Mouse (Mus musculus) CH12.LX (cell line): ENCODE measurements around the gene Brd1. TPM values are rescaled to one million over a fixed set of nuclear protein-coding genes. Genes with fewer than 3 reads are reported as not detected.

ENCODE experiments used
- DNase-seq: peaks from one replicate; pipeline ENCODE4 v3.0.0-alpha.2; 2013; ENCODE audit errors: extremely low read depth
- H3K27ac ChIP-seq: 2 replicates; pipeline ENCODE4 v1.5.1; 2012; ENCODE audit warnings: low read depth, mild to moderate bottlenecking, control low read depth, moderate library complexity; ENCODE audit not compliant: insufficient read depth
- H3K27me3 ChIP-seq: replicated peaks from 2 replicates; pipeline ENCODE3; 2012; ENCODE audit warnings: inconsistent platforms
- H3K36me3 ChIP-seq, 2 experiments: replicated peaks in 1 of 2; 2 replicates each; pipeline versions ENCODE3 to v1.6.1; 2012; ENCODE audit warnings: inconsistent platforms in 1 of 2, low read length in 1 of 2, mild to moderate bottlenecking in 1 of 2, mixed read lengths in 1 of 2, moderate library complexity in 1 of 2; ENCODE audit not compliant: control insufficient read depth in 1 of 2, insufficient read depth in 1 of 2
- H3K4me1 ChIP-seq, 2 experiments: 2 replicates each; pipeline ENCODE4 v1.6.1; 2012; ENCODE audit warnings: inconsistent platforms in 1 of 2, moderate library complexity in 1 of 2; ENCODE audit not compliant: insufficient read depth in 2 of 2, control insufficient read depth in 1 of 2
- H3K4me2 ChIP-seq: 2 replicates; pipeline ENCODE4 v1.6.1; 2012; ENCODE audit warnings: low read depth, mild to moderate bottlenecking, control low read depth; ENCODE audit not compliant: poor library complexity, insufficient read depth, severe bottlenecking
- H3K4me3 ChIP-seq, 3 experiments: fragments of 150-350 bp in 1 of 3; sonication (generic) in 1 of 3; replicated peaks in 1 of 3; 2 replicates each; pipeline versions ENCODE3 to v1.5.1; 2011 to 2012; ENCODE audit warnings: low read depth in 2 of 3, low read length in 2 of 3, mild to moderate bottlenecking in 2 of 3, moderate library complexity in 2 of 3, control low read depth in 1 of 3, improper control_type of control experiment in 1 of 3, inconsistent platforms in 1 of 3, mixed read lengths in 1 of 3; ENCODE audit not compliant: poor library complexity in 1 of 3
- H3K79me2 ChIP-seq: replicated peaks from 2 replicates; pipeline ENCODE4 v1.6.1; 2012; ENCODE audit warnings: mild to moderate bottlenecking, moderate library complexity; ENCODE audit not compliant: control insufficient read depth, poor library complexity, insufficient read depth, severe bottlenecking; ENCODE audit errors: extremely low read depth
- H3K9ac ChIP-seq: 2 replicates; pipeline ENCODE4 v1.6.1; 2012; ENCODE audit warnings: low read depth, mild to moderate bottlenecking, control low read depth, moderate library complexity; ENCODE audit not compliant: insufficient read depth
- H3K9me3 ChIP-seq: replicated peaks from 2 replicates; pipeline ENCODE3; 2012; ENCODE audit warnings: low read length, inconsistent platforms, mixed read lengths
- BHLHE40 ChIP-seq: IDR thresholded peaks from 2 replicates; pipeline ENCODE4 v1.6.1; 2011; ENCODE audit warnings: mild to moderate bottlenecking, low read depth, low read length, improper control_type of control experiment
- CHD1 ChIP-seq: IDR thresholded peaks from 2 replicates; pipeline ENCODE4 v1.6.1; 2012; ENCODE audit warnings: low read depth, low read length, improper control_type of control experiment, inconsistent platforms
- E2F4 ChIP-seq: IDR thresholded peaks from 2 replicates; pipeline ENCODE4 v1.6.1; 2011; ENCODE audit warnings: low read depth, low read length, improper control_type of control experiment; ENCODE audit not compliant: insufficient replicate concordance
- ELF1 ChIP-seq: IDR thresholded peaks from 2 replicates; pipeline ENCODE4 v1.6.1; 2014; ENCODE audit warnings: low read depth, mild to moderate bottlenecking, inconsistent platforms, low read length, improper control_type of control experiment
- EP300 ChIP-seq: IDR thresholded peaks from 2 replicates; pipeline ENCODE4 v1.6.1; 2011; ENCODE audit warnings: low read length, improper control_type of control experiment
- ETS1 ChIP-seq: conservative IDR thresholded peaks from 2 replicates; pipeline ENCODE4 v1.6.1; 2012; ENCODE audit warnings: low read depth, mild to moderate bottlenecking, inconsistent platforms, low read length, improper control_type of control experiment, moderate library complexity
- HCFC1 ChIP-seq: IDR thresholded peaks from 2 replicates; pipeline ENCODE4 v1.6.1; 2012; ENCODE audit warnings: low read depth, mild to moderate bottlenecking, inconsistent platforms, low read length, improper control_type of control experiment
- IRF4 ChIP-seq: IDR thresholded peaks from 2 replicates; pipeline ENCODE4 v1.6.1; 2014; ENCODE audit warnings: low read depth, mild to moderate bottlenecking, inconsistent platforms, low read length, improper control_type of control experiment
- JUN ChIP-seq: IDR thresholded peaks from 2 replicates; pipeline ENCODE4 v1.6.1; 2011; ENCODE audit warnings: low read depth, mild to moderate bottlenecking, low read length, improper control_type of control experiment, moderate library complexity; ENCODE audit not compliant: insufficient read depth
- KAT2A ChIP-seq: IDR thresholded peaks from 2 replicates; pipeline ENCODE4 v1.6.1; 2012; ENCODE audit warnings: low read length, improper control_type of control experiment, inconsistent platforms; ENCODE audit not compliant: insufficient replicate concordance
- MAX ChIP-seq: IDR thresholded peaks from 2 replicates; pipeline ENCODE4 v1.6.1; 2011; ENCODE audit warnings: low read length, improper control_type of control experiment
- MAZ ChIP-seq: IDR thresholded peaks from 2 replicates; pipeline ENCODE4 v1.6.1; 2012; ENCODE audit warnings: low read depth, mild to moderate bottlenecking, inconsistent platforms, low read length, improper control_type of control experiment, moderate library complexity
- MEF2A ChIP-seq: IDR thresholded peaks from 2 replicates; pipeline ENCODE4 v1.6.1; 2014; ENCODE audit warnings: low read depth, mild to moderate bottlenecking, inconsistent platforms, low read length, improper control_type of control experiment, borderline replicate concordance
- MXI1 ChIP-seq: IDR thresholded peaks from 2 replicates; pipeline ENCODE4 v1.6.1; 2011; ENCODE audit warnings: mild to moderate bottlenecking, low read depth, low read length, improper control_type of control experiment
- MYC ChIP-seq: IDR thresholded peaks from 2 replicates; pipeline ENCODE4 v1.6.1; 2011; ENCODE audit warnings: low read depth, mild to moderate bottlenecking, improper control_type of control experiment, low read length
- POLR2A ChIP-seq: IDR thresholded peaks from 2 replicates; pipeline ENCODE4 v1.6.1; 2011; ENCODE audit warnings: low read depth, mild to moderate bottlenecking, improper control_type of control experiment, low read length
- POLR2AphosphoS2 ChIP-seq: IDR thresholded peaks from 2 replicates; pipeline ENCODE4 v1.6.1; 2011; ENCODE audit warnings: low read depth, low read length, improper control_type of control experiment
- RAD21 ChIP-seq: IDR thresholded peaks from 2 replicates; pipeline ENCODE4 v1.6.1; 2011; ENCODE audit warnings: low read depth, mild to moderate bottlenecking, low read length, improper control_type of control experiment, moderate library complexity
- SIN3A ChIP-seq: IDR thresholded peaks from 2 replicates; pipeline ENCODE4 v1.6.1; 2012; ENCODE audit warnings: low read length, improper control_type of control experiment, inconsistent platforms
- SMC3 ChIP-seq: IDR thresholded peaks from 2 replicates; pipeline ENCODE4 v1.6.1; 2011; ENCODE audit warnings: low read depth, low read length, improper control_type of control experiment
- UBTF ChIP-seq: IDR thresholded peaks from 2 replicates; pipeline ENCODE4 v1.6.1; 2012; ENCODE audit warnings: low read depth, mild to moderate bottlenecking, inconsistent platforms, low read length, improper control_type of control experiment, moderate library complexity
- USF1 ChIP-seq: IDR thresholded peaks from 2 replicates; pipeline ENCODE4 v1.6.1; 2014; ENCODE audit warnings: low read depth, mild to moderate bottlenecking, inconsistent platforms, low read length, improper control_type of control experiment
- USF2 ChIP-seq: conservative IDR thresholded peaks from 2 replicates; pipeline ENCODE4 v1.6.1; 2011; ENCODE audit warnings: low read depth, low read length, improper control_type of control experiment
- ZC3H11A ChIP-seq: IDR thresholded peaks from 2 replicates; pipeline ENCODE4 v1.6.1; 2012; ENCODE audit warnings: low read depth, mild to moderate bottlenecking, inconsistent platforms, low read length, improper control_type of control experiment
- ZNF384 ChIP-seq: IDR thresholded peaks from 2 replicates; pipeline ENCODE4 v1.6.1; 2012; ENCODE audit warnings: low read depth, low read length, improper control_type of control experiment, inconsistent platforms
- dilution Hi-C: fragments of 300-500 bp; cut with MboI; formaldehyde crosslinking; loops from 2 replicates; pipeline ENCODE4 v1.14.3; 2020; ENCODE audit warnings: low sequenced_read_pairs; ENCODE audit not compliant: extremely low pct_unique_long_range_greater_than_20kb, extremely low pct_ligation_motif_present
- in situ Hi-C: fragments of 300-500 bp; cut with MboI; formaldehyde crosslinking; loops from 3 replicates; pipeline ENCODE4 v1.14.3; 2019; ENCODE audit warnings: low sequenced_read_pairs, low pct_ligation_motif_present, low pct_unique_long_range_greater_than_20kb, mixed read lengths
- polyA plus RNA-seq: library from polyadenylated mRNA; unstranded; fragments of >175 nt; gene quantifications from 2 replicates; pipeline ENCODE4 v1.2.1, GENCODE M21; 2012; ENCODE audit warnings: low read depth; ENCODE audit not compliant: insufficient read length
- total RNA-seq, 2 experiments: library from RNA; depleted of rRNA; stranded (reverse); fragments of 300-350 nt in 1 of 2; fragments of >200 nt in 1 of 2; gene quantifications; 2 replicates each; pipeline ENCODE4 v1.2.3; 2012 to 2014

The Brd1 gene
- total and polyA plus RNA-seq, 3 experiments = 13.6 to 19.1 (median 16.2) TPM

GRCm38 (mm10) chr15:88700759-88701158 lies 33.3 kb downstream of the Brd1 start:
- no peak for DNase-seq
- no peak overlapping the region for H3K9ac ChIP-seq
- TF ChIP-seq MXI1 (no peak), POLR2AphosphoS2 (no peak)
- no peaks in the 10 kb centered on the region; the same call in 1 of the 2 replicates for H3K79me2 ChIP-seq
- H3K4me3 ChIP-seq = no peak overlapping the region
- dilution Hi-C loops = no loop called here
- in situ Hi-C loops = no loop called here
- H3K36me3 ChIP-seq = peaks cover 77 to 97% of the 10 kb centered on the region in 2 experiments
- no peaks in the 10 kb centered on the region for H3K9me3 ChIP-seq
- H3K27me3 ChIP-seq = no peaks in the 10 kb centered on the region
- H3K27ac ChIP-seq = no peak overlapping the region
- no peak overlapping the region for H3K4me2 ChIP-seq
- no peaks in the 10 kb centered on the region for H3K4me1 ChIP-seq

GRCm38 (mm10) chr15:88699508-88699907 lies 34.5 kb downstream of the Brd1 start:
- H3K79me2 ChIP-seq = no peaks in the 10 kb centered on the region; the same call in 1 of the 2 replicates

GRCm38 (mm10) chr15:88697586-88697985 lies 36.4 kb downstream of the Brd1 start:
- no peaks in the 10 kb centered on the region for H3K27me3 ChIP-seq
- DNase-seq = no peak
- no peak overlapping the region for H3K4me2 ChIP-seq
- H3K36me3 ChIP-seq = peaks cover 69 to 96% of the 10 kb centered on the region in 2 experiments
- dilution Hi-C loops = no loop called here
- no peak overlapping the region for H3K4me3 ChIP-seq
- TF ChIP-seq SMC3 = no peak
- no peak for TF ChIP-seq UBTF
- TF ChIP-seq JUN = no peak
- no peak for TF ChIP-seq ZC3H11A
- TF ChIP-seq ZNF384 = no peak
- TF ChIP-seq EP300 = no peak
- no peak for TF ChIP-seq MEF2A
- no peak for TF ChIP-seq IRF4
- no peak for TF ChIP-seq BHLHE40
- TF ChIP-seq SIN3A = no peak
- no peak for TF ChIP-seq ELF1
- no peak for TF ChIP-seq KAT2A
- TF ChIP-seq USF2 = no peak
- TF ChIP-seq RAD21 = no peak
- no peak for TF ChIP-seq POLR2AphosphoS2
- no peak for TF ChIP-seq POLR2A
- no peak for TF ChIP-seq E2F4
- H3K79me2 ChIP-seq = no peaks in the 10 kb centered on the region
- in situ Hi-C loops = no loop called here
- H3K9me3 ChIP-seq = no peaks in the 10 kb centered on the region
- H3K9ac ChIP-seq = no peak overlapping the region
- peaks cover 0 to 8% of the 10 kb centered on the region in 2 experiments; a peak in 1 of 4 replicates for H3K4me1 ChIP-seq
- H3K27ac ChIP-seq = no peak overlapping the region

More at GRCm38 (mm10) chr15:88699508-88699907, 34.5 kb downstream of the Brd1 start:
- no peaks in the 10 kb centered on the region for H3K4me1 ChIP-seq
- TF ChIP-seq MAX = no peak
- TF ChIP-seq E2F4 = no peak
- TF ChIP-seq MAZ = no peak
- TF ChIP-seq MYC = no peak
- no peak for TF ChIP-seq ETS1
- TF ChIP-seq USF1 = no peak
- TF ChIP-seq SIN3A = no peak
- no peak for TF ChIP-seq CHD1
- no peak for TF ChIP-seq ELF1
- no peak for TF ChIP-seq HCFC1
- H3K27ac ChIP-seq = no peak overlapping the region
- no peak overlapping the region for H3K9ac ChIP-seq
- DNase-seq = no peak
- H3K4me2 ChIP-seq = no peak overlapping the region
- peaks cover 78 to 97% of the 10 kb centered on the region in 2 experiments for H3K36me3 ChIP-seq
- no peaks in the 10 kb centered on the region for H3K27me3 ChIP-seq
- in situ Hi-C loops = no loop called here
- no peak overlapping the region for H3K4me3 ChIP-seq
- H3K9me3 ChIP-seq = no peaks in the 10 kb centered on the region
- dilution Hi-C loops = no loop called here
